Mouse (Mus musculus): ENCODE measurements at regions not wholly inside any gene's neighbourhood (a gene's known extent, or its start where the extent isn't known, plus 50 kb on each side); places are given as distances from the start of the nearest gene placed in this dataset.

GRCm38 (mm10) chr4:40537859-40538258 is 65.9 kb downstream of the Tmem215 start:
- DNase-seq = no peak

GRCm38 (mm10) chr4:40543085-40544048 is 71.4 kb downstream of the Tmem215 start:
- no peak for DNase-seq

- DNase-seq = no peak
Measured at GRCm38 (mm10) chr4:40544056-40544455, 72.1 kb downstream of the Tmem215 start.

- DNase-seq = no peak
Measured at GRCm38 (mm10) chr4:40544806-40545205, 72.8 kb downstream of the Tmem215 start.

GRCm38 (mm10) chr4:40545700-40546099 is 73.7 kb downstream of the Tmem215 start:
- no peak for DNase-seq

GRCm38 (mm10) chr4:40559824-40560223 is 87.8 kb downstream of the Tmem215 start:
- no peak for DNase-seq

GRCm38 (mm10) chr4:40573300-40573699 is 101.3 kb downstream of the Tmem215 start:
- no peak for DNase-seq

- DNase-seq = no peak
Measured at GRCm38 (mm10) chr4:40575951-40576350, 104.0 kb downstream of the Tmem215 start.

- DNase-seq = no peak
Measured at GRCm38 (mm10) chr4:40584436-40584835, 112.5 kb downstream of the Tmem215 start.

GRCm38 (mm10) chr4:40584940-40585571 is 113.1 kb downstream of the Tmem215 start:
- DNase-seq = peak; percentile 1

GRCm38 (mm10) chr4:40586045-40586444 is 114.1 kb downstream of the Tmem215 start:
- DNase-seq = no peak

- DNase-seq = no peak
Measured at GRCm38 (mm10) chr4:40587254-40587653, 115.3 kb downstream of the Tmem215 start.

GRCm38 (mm10) chr4:40593806-40594205 is 109.2 kb downstream of the Aptx start:
- no peak for DNase-seq

- DNase-seq = no peak
Measured at GRCm38 (mm10) chr4:40625024-40625423, 78.0 kb downstream of the Aptx start.

- DNase-seq = no peak
Measured at GRCm38 (mm10) chr4:40625911-40626310, 77.1 kb downstream of the Aptx start.

Data from adrenal gland, adult 8-10 months (tissue).